Mouse (Mus musculus) gastrocnemius, postnatal 25 days (tissue): Measurements from ENCODE around the gene Dusp15. TPM values are rescaled to one million over a fixed set of nuclear protein-coding genes. Genes with fewer than 3 reads are reported as not detected.

ENCODE experiments used
- DNase-seq: peaks from one replicate; pipeline ENCODE4 v3.0.0; 2022
- total RNA-seq, 2 experiments: library from RNA; stranded (reverse); gene quantifications; 1 replicate in 1 of 2; 2 replicates in 1 of 2; pipeline ENCODE4 v1.2.3; 2021

The Dusp15 gene
- total RNA-seq, 2 experiments from 2014 or later = 1.1 to 1.5 TPM

- DNase-seq = no peak
These were observed 19.9 kb downstream of the Dusp15 start for GRCm38 (mm10) chr2:152931456-152932160.

GRCm38 (mm10) chr2:152930276-152930675, 21.2 kb downstream of the Dusp15 start:
- DNase-seq = peak; percentile 76

- DNase-seq = no peak
These were observed 22.5 kb downstream of the Dusp15 start for GRCm38 (mm10) chr2:152928988-152929370.

- peak; percentile 40 for DNase-seq
These were observed 23.1 kb downstream of the Dusp15 start for GRCm38 (mm10) chr2:152928219-152928987.

- DNase-seq = no peak
These were observed 24.1 kb downstream of the Dusp15 start for GRCm38 (mm10) chr2:152927371-152927770.

GRCm38 (mm10) chr2:152926896-152927295, 24.6 kb downstream of the Dusp15 start:
- DNase-seq = no peak

- DNase-seq = peak; percentile 88
These were observed 26.2 kb downstream of the Dusp15 start for GRCm38 (mm10) chr2:152925189-152925872.

- DNase-seq = no peak
These were observed 27.0 kb downstream of the Dusp15 start for GRCm38 (mm10) chr2:152924543-152924942.

- no peak for DNase-seq
These were observed 27.4 kb downstream of the Dusp15 start for GRCm38 (mm10) chr2:152924128-152924527.

- DNase-seq = no peak
These were observed 27.9 kb downstream of the Dusp15 start for GRCm38 (mm10) chr2:152923621-152924020.

- peak; percentile 33 for DNase-seq
These were observed 29.1 kb downstream of the Dusp15 start for GRCm38 (mm10) chr2:152922376-152922775.

GRCm38 (mm10) chr2:152917671-152918070, 33.8 kb downstream of the Dusp15 start:
- DNase-seq = no peak

- no peak for DNase-seq
These were observed 35.4 kb downstream of the Dusp15 start for GRCm38 (mm10) chr2:152916111-152916510.

GRCm38 (mm10) chr2:152915453-152915852, 36.0 kb downstream of the Dusp15 start:
- no peak for DNase-seq

GRCm38 (mm10) chr2:152914310-152915120, 37.0 kb downstream of the Dusp15 start:
- peak; percentile 93 for DNase-seq

GRCm38 (mm10) chr2:152913471-152913870, 38.0 kb downstream of the Dusp15 start:
- peak; percentile 81 for DNase-seq

GRCm38 (mm10) chr2:152911432-152911831, 40.1 kb downstream of the Dusp15 start:
- DNase-seq = peak; percentile 57

- DNase-seq = peak; percentile 90
These were observed 40.5 kb downstream of the Dusp15 start, which contains the start of gene Mylk2 for GRCm38 (mm10) chr2:152911031-152911430. Mylk2 (plus strand) TSS chr2:152911352.

GRCm38 (mm10) chr2:152909848-152910247, 41.6 kb downstream of the Dusp15 start:
- no peak for DNase-seq

- peak; percentile 58 for DNase-seq
These were observed 44.2 kb downstream of the Dusp15 start for GRCm38 (mm10) chr2:152907114-152907943.
